Mouse (Mus musculus) kidney, adult 10 weeks (tissue): ENCODE measurements around the gene Zfp629. TPM values are rescaled to one million over a fixed set of nuclear protein-coding genes. Genes with fewer than 3 reads are reported as not detected.

Experiments used
- polyA plus RNA-seq: library from polyadenylated mRNA; stranded (reverse); fragments of 350-450 nt; fragmentation: Illumina TruSeq; extraction: RNeasy Lipid Tissue Mini Kit (QIAGEN cat#74804); gene quantifications from one replicate; pipeline ENCODE4 v1.2.3, GENCODE M21; 2014; ENCODE audit warnings: low read depth, low replicate concordance

Zfp629 gene
- polyA plus RNA-seq: 6.6 TPM

GRCm38 (mm10) chr7:127614891-127615843 lies at the start of gene Zfp629:
Zfp629 (minus strand) TSS chr7:127615797.

GRCm38 (mm10) chr7:127588011-127588871 lies 27.4 kb downstream of the Zfp629 start, which contains the start of the genes Ccdc189 and Rnf40:
Ccdc189 (minus strand) TSS chr7:127588595.
Rnf40 (plus strand) TSS chr7:127588767.

GRCm38 (mm10) chr7:127572895-127573471 lies 42.6 kb downstream of the Zfp629 start, which contains the start of gene Phkg2:
Phkg2 (plus strand) TSS chr7:127573340.

GRCm38 (mm10) chr7:127561340-127561858 lies 54.2 kb downstream of the Zfp629 start, which contains the start of gene Tmem265:
Tmem265 (plus strand) TSS chr7:127561390.

Other genes with a start within 250 kb of the Zfp629 start
- 1.6 TPM for gene Zfp747, start 239.7 kb downstream of the Zfp629 start, polyA plus RNA-seq
- 0.97 TPM for gene 9130019O22Rik, start 228.6 kb downstream of the Zfp629 start, polyA plus RNA-seq
- 0.69 TPM for gene E430018J23Rik, start 222.2 kb downstream of the Zfp629 start, polyA plus RNA-seq
- gene Zfp764, start 209.0 kb downstream of the Zfp629 start, polyA plus RNA-seq: 2.5 TPM
- gene Zfp688, start 193.7 kb downstream of the Zfp629 start, polyA plus RNA-seq: 0.89 TPM
- gene Zfp689, start 166.6 kb downstream of the Zfp629 start, polyA plus RNA-seq: 0.89 TPM
- gene Prr14, start 156.2 kb downstream of the Zfp629 start, polyA plus RNA-seq: 10.5 TPM
- gene Fbrs, start 136.6 kb downstream of the Zfp629 start, polyA plus RNA-seq: 6.2 TPM
- 7.5 TPM for gene Srcap, start 103.8 kb downstream of the Zfp629 start, polyA plus RNA-seq
- gene Gm42715, start 96.2 kb downstream of the Zfp629 start, polyA plus RNA-seq: 4.0 TPM
- gene Tmem265, start 54.4 kb downstream of the Zfp629 start, polyA plus RNA-seq: not detected
- 15.2 TPM for gene Phkg2, start 42.5 kb downstream of the Zfp629 start, polyA plus RNA-seq
- gene Ccdc189, start 27.2 kb downstream of the Zfp629 start, polyA plus RNA-seq: 0.73 TPM
- 1.3 TPM for gene Rnf40, start 27.0 kb downstream of the Zfp629 start, polyA plus RNA-seq
- gene Bcl7c, start 93.1 kb upstream of the Zfp629 start, polyA plus RNA-seq: 1.6 TPM
- gene Ctf1, start 96.9 kb upstream of the Zfp629 start, polyA plus RNA-seq: 6.3 TPM
- not detected for gene Ctf2, start 116.4 kb upstream of the Zfp629 start, polyA plus RNA-seq
- gene Fbxl19, start 128.7 kb upstream of the Zfp629 start, polyA plus RNA-seq: 0.28 TPM
- 3.0 TPM for gene Orai3, start 154.0 kb upstream of the Zfp629 start, polyA plus RNA-seq
- gene Setd1a, start 160.9 kb upstream of the Zfp629 start, polyA plus RNA-seq: 4.2 TPM
- gene Gm49388, start 169.8 kb upstream of the Zfp629 start, polyA plus RNA-seq: not detected
- gene Hsd3b7, start 184.8 kb upstream of the Zfp629 start, polyA plus RNA-seq: 9.7 TPM
- 8.2 TPM for gene Stx4a, start 208.5 kb upstream of the Zfp629 start, polyA plus RNA-seq
- gene Stx1b, start 208.8 kb upstream of the Zfp629 start, polyA plus RNA-seq: 0.16 TPM